Mouse (Mus musculus) ES-Bruce4 (cell line): ENCODE measurements around the gene Fbxo6. TPM values are rescaled to one million over a fixed set of nuclear protein-coding genes. Genes with fewer than 3 reads are reported as not detected.
"Not testable (repeated sequence)": the region's sequence is repeated elsewhere in the genome, so short reads cannot be mapped to it uniquely, and the experiment has no call there.

Experiments used
- H3K27ac ChIP-seq: 2 replicates; pipeline ENCODE4 v1.5.1; 2012; ENCODE audit warnings: low read length, inconsistent platforms; ENCODE audit not compliant: insufficient read depth
- H3K27me3 ChIP-seq: 2 replicates; pipeline ENCODE4 v1.6.1; 2012; ENCODE audit warnings: mild to moderate bottlenecking, low read length, inconsistent platforms; ENCODE audit not compliant: control insufficient read depth, poor library complexity, insufficient read depth, severe bottlenecking
- H3K36me3 ChIP-seq: 2 replicates; pipeline ENCODE4 v1.6.1; 2012; ENCODE audit warnings: inconsistent platforms, mild to moderate bottlenecking, low read length, moderate library complexity; ENCODE audit not compliant: control insufficient read depth, poor library complexity, insufficient read depth, severe bottlenecking
- H3K4me1 ChIP-seq: one replicate; pipeline ENCODE4 v1.8.1; 2011; ENCODE audit warnings: low read length; ENCODE audit not compliant: control insufficient read depth, insufficient read depth
- H3K4me3 ChIP-seq: 2 replicates; pipeline ENCODE4 v1.5.1; 2011; ENCODE audit warnings: low read depth, mild to moderate bottlenecking, low read length
- H3K9ac ChIP-seq: 2 replicates; pipeline ENCODE4 v1.6.1; 2012; ENCODE audit warnings: low read depth, mild to moderate bottlenecking, inconsistent platforms; ENCODE audit not compliant: poor library complexity, severe bottlenecking
- H3K9me3 ChIP-seq: replicated peaks from 2 replicates; pipeline ENCODE4 v1.6.1; 2012; ENCODE audit warnings: mild to moderate bottlenecking, low read length, inconsistent platforms; ENCODE audit not compliant: control insufficient read depth, poor library complexity, insufficient read depth, severe bottlenecking
- CTCF ChIP-seq: IDR thresholded peaks from one replicate; pipeline ENCODE4 v1.8.1; 2011; ENCODE audit warnings: low read depth, low read length
- EP300 ChIP-seq: IDR thresholded peaks from 2 replicates; pipeline ENCODE4 v1.6.1; 2011; ENCODE audit warnings: low read depth, low read length; ENCODE audit not compliant: insufficient read depth
- POLR2A ChIP-seq: IDR thresholded peaks from one replicate; pipeline ENCODE4 v1.8.1; 2011; ENCODE audit warnings: low read length; ENCODE audit not compliant: insufficient read depth
- polyA plus RNA-seq: library from polyadenylated mRNA; stranded (reverse); fragments of >200 nt; gene quantifications from 2 replicates; pipeline ENCODE4 v1.2.4, GENCODE M21; 2011; ENCODE audit warnings: low read depth; ENCODE audit not compliant: missing spikeins, insufficient read depth, insufficient read length

Fbxo6 gene
- 41.6 and 51.5 TPM in 2 replicates for polyA plus RNA-seq

DNA sequence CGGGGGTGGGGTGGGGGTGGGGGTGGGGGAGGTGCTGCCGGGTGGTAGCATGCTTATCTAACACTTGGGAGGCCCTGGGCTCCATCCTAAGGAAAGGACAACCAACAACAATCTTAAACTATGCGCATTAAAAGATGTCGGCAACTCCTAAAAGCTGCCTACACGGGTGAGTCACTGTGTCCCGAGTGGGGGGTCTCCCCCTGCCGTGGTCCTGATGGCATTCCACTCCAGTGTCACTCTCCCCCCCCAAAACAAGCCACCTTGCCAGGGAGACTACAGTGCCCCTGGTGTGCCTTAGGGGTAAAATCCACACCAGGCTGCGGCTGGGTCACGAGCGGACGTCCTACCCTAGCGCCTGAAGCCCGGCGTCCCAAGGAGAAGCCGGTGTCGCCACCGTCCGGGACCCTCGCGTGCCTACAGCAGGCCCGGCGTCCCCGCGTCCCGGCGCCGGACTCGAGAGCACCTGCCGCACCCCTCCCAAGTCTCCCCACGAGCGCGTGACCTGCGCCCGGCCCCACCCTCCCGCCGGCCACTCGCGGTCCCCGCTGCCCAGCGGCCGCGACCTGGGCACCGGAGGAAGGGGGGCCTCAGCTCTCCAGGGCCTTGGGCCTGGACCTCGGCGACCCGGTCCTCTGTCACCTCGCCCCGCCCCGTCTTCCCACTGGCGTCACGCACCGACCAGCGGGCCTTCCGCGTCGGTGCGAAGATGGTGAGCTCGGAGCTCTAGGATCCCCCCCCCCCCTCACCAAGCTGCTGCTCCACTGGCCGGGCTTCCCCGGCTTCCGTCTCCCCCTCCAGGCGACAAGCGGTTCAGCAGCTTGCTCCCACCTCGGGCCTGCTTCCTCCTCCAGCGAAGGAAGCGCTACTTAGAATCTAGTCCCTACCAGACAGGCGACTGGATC lies at the start of gene Fbxo6:
Gene Fbxo6, minus strand, starts transcription at position 874 of the 902 bp plus-strand sequence.
- H3K4me3 ChIP-seq, result peak within 1 kb of the TSS; percentile 94
- no peaks in the 10 kb centered on the region for H3K9me3 ChIP-seq
- H3K4me1 ChIP-seq, result peaks cover 10% of the 10 kb centered on the region
- peak within 1 kb of the TSS; percentile 94 for H3K9ac ChIP-seq
- no peaks in the 10 kb centered on the region for H3K27me3 ChIP-seq
- peaks cover 14% of the 10 kb centered on the region for H3K36me3 ChIP-seq
- peak within 1 kb of the TSS; percentile 69 for H3K27ac ChIP-seq
- TF ChIP-seq CTCF (peak; percentile 45), EP300 (no peak)

DNA sequence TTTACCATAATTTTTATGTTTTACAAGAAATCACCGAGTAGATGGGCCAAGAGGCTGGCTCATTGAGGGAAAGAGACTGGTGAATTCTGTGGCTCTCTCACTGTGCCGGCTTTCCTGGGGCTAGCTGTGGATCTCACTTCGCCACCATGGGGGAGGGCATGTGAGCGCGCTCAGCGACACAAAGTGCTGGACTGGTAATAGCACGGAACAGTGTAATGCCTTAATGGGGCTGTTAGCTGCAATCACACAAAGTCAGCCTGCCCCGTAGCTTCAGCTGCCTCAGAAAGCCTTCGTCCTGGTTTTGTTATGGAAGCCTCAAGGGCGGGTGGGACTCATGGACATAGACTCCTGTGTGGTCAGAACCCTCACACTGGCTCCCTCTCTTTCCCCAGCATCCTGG lies 46.8 kb upstream of the Fbxo6 start:
- H3K4me1 ChIP-seq, result peaks cover under 1% of the 10 kb centered on the region
- TF ChIP-seq CTCF (no peak), POLR2A (no peak), EP300 (no peak)
- H3K27ac ChIP-seq, result no peak overlapping the region
- no peak overlapping the region for H3K9ac ChIP-seq
- H3K9me3 ChIP-seq, result no peaks in the 10 kb centered on the region
- H3K36me3 ChIP-seq, result no peaks in the 10 kb centered on the region
- H3K27me3 ChIP-seq, result no peaks in the 10 kb centered on the region
- no peak overlapping the region for H3K4me3 ChIP-seq

GRCm38 (mm10) chr4:148194400-148194799 lies 42.5 kb upstream of the Fbxo6 start:
- H3K4me1 ChIP-seq, result peaks cover 4% of the 10 kb centered on the region
- H3K9ac ChIP-seq, result no peak overlapping the region
- H3K9me3 ChIP-seq, result no peaks in the 10 kb centered on the region
- no peaks in the 10 kb centered on the region for H3K36me3 ChIP-seq
- no peaks in the 10 kb centered on the region for H3K27me3 ChIP-seq
- TF ChIP-seq EP300 (no peak), POLR2A (no peak), CTCF (no peak)
- no peak overlapping the region for H3K4me3 ChIP-seq
- no peak overlapping the region for H3K27ac ChIP-seq

DNA sequence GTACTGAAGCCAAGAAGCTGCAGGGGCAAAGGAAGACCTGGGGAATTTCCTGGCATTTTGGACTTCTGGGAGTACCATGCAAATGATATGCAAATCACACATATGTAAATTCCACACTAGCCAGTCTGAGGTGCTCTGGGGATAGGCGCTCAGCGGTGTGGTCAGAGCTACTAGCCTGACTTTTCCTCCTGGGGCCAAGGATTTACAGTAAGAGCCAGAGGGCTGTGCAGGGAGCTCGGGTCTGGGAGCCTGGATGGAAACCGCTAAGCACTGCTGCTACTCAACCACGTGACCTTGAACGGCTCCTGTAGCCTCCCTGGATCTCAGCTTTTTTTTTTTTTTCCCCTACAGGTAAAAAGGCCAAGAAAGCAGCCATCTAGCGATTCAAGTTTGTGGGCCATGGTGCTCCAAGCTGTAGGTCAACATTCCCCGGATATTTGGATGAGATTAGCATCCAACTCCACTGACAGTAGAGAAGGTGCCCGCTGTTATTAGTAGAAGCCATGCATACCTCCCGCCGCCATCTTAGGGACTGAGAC lies 40.8 kb upstream of the Fbxo6 start:
- Histone ChIP-seq H3K36me3 (no peaks in the 10 kb centered on the region), H3K4me3 (peak overlapping the region; percentile 26), H3K27me3 (no peaks in the 10 kb centered on the region), H3K9ac (peak overlapping the region; percentile 30), H3K27ac (peak overlapping the region; percentile 73), H3K4me1 (peaks cover 4% of the 10 kb centered on the region), H3K9me3 (no peaks in the 10 kb centered on the region)
- TF ChIP-seq EP300 (no peak), CTCF (no peak), POLR2A (no peak)

GRCm38 (mm10) chr4:148188767-148189166 lies 36.8 kb upstream of the Fbxo6 start:
- not testable (repeated sequence) for H3K27me3 ChIP-seq, H3K9ac ChIP-seq

GRCm38 (mm10) chr4:148185819-148186218 lies 33.9 kb upstream of the Fbxo6 start:
- Histone ChIP-seq H3K4me1 (no peaks in the 10 kb centered on the region), H3K27me3 (no peaks in the 10 kb centered on the region), H3K9me3 (no peaks in the 10 kb centered on the region), H3K4me3 (no peak overlapping the region), H3K27ac (no peak overlapping the region), H3K9ac (no peak overlapping the region), H3K36me3 (no peaks in the 10 kb centered on the region)
- TF ChIP-seq POLR2A (no peak), CTCF (peak; percentile 77)

More at GRCm38 (mm10) chr4:148188767-148189166, 36.8 kb upstream of the Fbxo6 start:
- H3K36me3 ChIP-seq, H3K9me3 ChIP-seq, H3K4me3 ChIP-seq, H3K27ac ChIP-seq, H3K4me1 ChIP-seq: not testable (repeated sequence)
